Mouse (Mus musculus): Measurements from ENCODE around the gene Zmynd8.
A peak's percentile ranks its signal among the peaks of the same experiment; 100 is the strongest.

Gene Zmynd8

GRCm38 (mm10) chr2:165834601-165835000, 64.2 kb downstream of the Zmynd8 start:
- no peak for DNase-seq (ENCODE audit: low read depth, low spot score)

GRCm38 (mm10) chr2:165833468-165833867, 65.3 kb downstream of the Zmynd8 start:
- DNase-seq (ENCODE audit: low read depth, low spot score), result no peak

- no peak for DNase-seq (ENCODE audit: low read depth, low spot score)
Measured at GRCm38 (mm10) chr2:165832720-165833119, 66.1 kb downstream of the Zmynd8 start.

GRCm38 (mm10) chr2:165832295-165832694, 66.5 kb downstream of the Zmynd8 start:
- no peak for DNase-seq (ENCODE audit: low read depth, low spot score)

- DNase-seq (ENCODE audit: low read depth, low spot score), result no peak
Measured at GRCm38 (mm10) chr2:165831637-165832289, 67.1 kb downstream of the Zmynd8 start.

GRCm38 (mm10) chr2:165828770-165829169, 70.0 kb downstream of the Zmynd8 start:
- DNase-seq (ENCODE audit: low read depth, low spot score), result no peak

GRCm38 (mm10) chr2:165825964-165826712, 72.7 kb downstream of the Zmynd8 start:
- no peak for DNase-seq (ENCODE audit: low read depth, low spot score)

GRCm38 (mm10) chr2:165825261-165825900, 73.4 kb downstream of the Zmynd8 start:
- DNase-seq (ENCODE audit: low read depth, low spot score), result no peak

- DNase-seq (ENCODE audit: low read depth, low spot score), result no peak
Measured at GRCm38 (mm10) chr2:165824826-165825225, 74.0 kb downstream of the Zmynd8 start.

- DNase-seq (ENCODE audit: low read depth, low spot score), result no peak
Measured at GRCm38 (mm10) chr2:165822478-165822877, 76.3 kb downstream of the Zmynd8 start.

GRCm38 (mm10) chr2:165821671-165822070, 77.1 kb downstream of the Zmynd8 start:
- no peak for DNase-seq (ENCODE audit: low read depth, low spot score)

- no peak for DNase-seq (ENCODE audit: low read depth, low spot score)
Measured at GRCm38 (mm10) chr2:165820504-165821095, 78.2 kb downstream of the Zmynd8 start.

GRCm38 (mm10) chr2:165820073-165820472, 78.7 kb downstream of the Zmynd8 start:
- DNase-seq (ENCODE audit: low read depth, low spot score), result no peak

- DNase-seq (ENCODE audit: low read depth, low spot score), result no peak
Measured at GRCm38 (mm10) chr2:165818985-165819948, 79.5 kb downstream of the Zmynd8 start.

- DNase-seq (ENCODE audit: low read depth, low spot score), result no peak
Measured at GRCm38 (mm10) chr2:165818570-165818969, 80.2 kb downstream of the Zmynd8 start.

GRCm38 (mm10) chr2:165817437-165817836, 81.4 kb downstream of the Zmynd8 start:
- no peak for DNase-seq (ENCODE audit: low read depth, low spot score)

- no peak for DNase-seq (ENCODE audit: low read depth, low spot score)
Measured at GRCm38 (mm10) chr2:165815103-165815880, 83.5 kb downstream of the Zmynd8 start.

GRCm38 (mm10) chr2:165812889-165813288, 85.9 kb downstream of the Zmynd8 start:
- DNase-seq (ENCODE audit: low read depth, low spot score), result no peak

GRCm38 (mm10) chr2:165811536-165811935, 87.3 kb downstream of the Zmynd8 start:
- no peak for DNase-seq (ENCODE audit: low read depth, low spot score)

- peak; percentile 81 for DNase-seq (ENCODE audit: low read depth, low spot score)
Measured at GRCm38 (mm10) chr2:165809901-165810477, 88.8 kb downstream of the Zmynd8 start.
